Mouse (Mus musculus) bone marrow, adult 2 months (tissue): ENCODE measurements around the gene Wnt9a.

Experiments used
- CTCF ChIP-seq: fragments of 200-500 bp; IDR thresholded peaks from 2 replicates; pipeline ENCODE4 v1.5.1; 2011; ENCODE audit warnings: low read length, control low read depth; ENCODE audit not compliant: control insufficient read depth, insufficient read depth
- POLR2A ChIP-seq: fragments of 200-500 bp; IDR thresholded peaks from 2 replicates; pipeline ENCODE4 v1.6.1; 2011; ENCODE audit warnings: low read depth, mild to moderate bottlenecking, control low read depth, low read length, borderline replicate concordance; ENCODE audit not compliant: control insufficient read depth

- TF ChIP-seq POLR2A (no peak; the same call in 1 of the 2 replicates), CTCF (no peak)
Observed at GRCm38 (mm10) chr11:59308164-59308542, 1.4 kb downstream of the Wnt9a start.
